Mouse (Mus musculus) embryonic facial prominence, embryonic 14.5 days (tissue): ENCODE data around the gene Snx19. TPM values are rescaled to one million over a fixed set of nuclear protein-coding genes. Genes with fewer than 3 reads are reported as not detected.

Source experiments
- ATAC-seq: fragments of 200-750 bp; cut with Nextera tagmentation; 2 replicates; pipeline ENCODE4 v1.8.0; 2017; ENCODE audit warnings: low read depth, moderate number of reproducible peaks, moderate TSS enrichment
- DNase-seq: peaks from one replicate; pipeline ENCODE4 v3.0.0-alpha.2; 2015; ENCODE audit warnings: low spot score
- H3K27ac ChIP-seq: fragments of 300-500 bp; sonication (generic); replicated peaks from 2 replicates; pipeline ENCODE4 v1.5.1; 2014; ENCODE audit warnings: low read depth, mild to moderate bottlenecking, low read length, moderate library complexity
- H3K27me3 ChIP-seq: fragments of 300-500 bp; sonication (generic); replicated peaks from 2 replicates; pipeline ENCODE4 v1.6.1; 2014; ENCODE audit warnings: low read length; ENCODE audit not compliant: control insufficient read depth, insufficient read depth
- H3K36me3 ChIP-seq: fragments of 300-500 bp; sonication (generic); 2 replicates; pipeline ENCODE4 v1.6.1; 2014; ENCODE audit warnings: low read length, mixed read lengths; ENCODE audit not compliant: control insufficient read depth, insufficient read depth
- H3K4me1 ChIP-seq: fragments of 300-500 bp; sonication (generic); 2 replicates; pipeline ENCODE4 v1.6.1; 2014; ENCODE audit warnings: antibody characterized with exemption, low read length; ENCODE audit not compliant: control insufficient read depth, insufficient read depth
- H3K4me2 ChIP-seq: fragments of 300-500 bp; sonication (generic); 2 replicates; pipeline ENCODE4 v1.6.1; 2014; ENCODE audit warnings: low read depth, mild to moderate bottlenecking, low read length, moderate library complexity, mixed read lengths
- H3K4me3 ChIP-seq: fragments of 300-500 bp; sonication (generic); 2 replicates; pipeline ENCODE4 v1.5.1; 2014; ENCODE audit warnings: low read depth, mild to moderate bottlenecking, low read length
- H3K9ac ChIP-seq: fragments of 300-500 bp; sonication (generic); 2 replicates; pipeline ENCODE4 v1.6.1; 2014; ENCODE audit warnings: low read depth, mild to moderate bottlenecking, low read length, moderate library complexity, mixed read lengths
- H3K9me3 ChIP-seq: fragments of 300-500 bp; sonication (generic); 2 replicates; pipeline ENCODE4 v1.6.1; 2016; ENCODE audit warnings: low read length; ENCODE audit not compliant: control insufficient read depth
- WGBS: fragments of 180-500 bp; shearing (Covaris S2); extraction: QIAGEN DNeasy Blood & Tissue Kit; methylation state at CpG from one replicate; pipeline ENCODE4 v1.1.7; 2014; 5-methylcytosine and 5-hydroxymethylcytosine counted together
- polyA plus RNA-seq: library from polyadenylated mRNA; unstranded; fragments of >200 nt; fragmentation: Nextera tagmentation; extraction: Ambion mirVana; gene quantifications from 2 replicates; pipeline ENCODE4 v1.2.1, GENCODE M21; 2014

The Snx19 gene
- polyA plus RNA-seq, 1 experiment from 2014 or later: 21.0 TPM

DNA sequence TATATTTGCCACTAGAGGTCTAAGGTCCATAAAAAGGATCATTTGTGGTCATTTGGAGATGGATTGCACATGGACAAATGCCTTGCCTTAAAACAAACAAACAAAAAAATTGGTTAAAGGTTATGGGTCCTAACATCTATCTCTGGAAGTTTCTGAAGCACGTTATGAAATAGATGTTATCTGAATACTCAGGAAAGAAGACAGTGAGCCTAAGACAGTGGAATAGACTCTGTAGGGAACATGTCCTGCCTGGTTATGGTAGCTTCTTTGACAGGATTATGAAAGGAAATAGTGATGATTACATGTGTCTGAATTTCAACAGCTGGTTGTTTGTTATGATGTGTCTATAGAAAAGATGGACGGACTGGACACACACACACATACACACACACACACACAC lies 27.6 kb downstream of the Snx19 start:
- H3K27me3 ChIP-seq: no peaks in the 10 kb centered on the region
- H3K4me2 ChIP-seq: no peak overlapping the region
- H3K9me3 ChIP-seq: no peaks in the 10 kb centered on the region
- H3K4me3 ChIP-seq: no peak overlapping the region
- H3K9ac ChIP-seq: no peak overlapping the region
- H3K27ac ChIP-seq: no peak overlapping the region
- peaks cover 45% of the 10 kb centered on the region for H3K36me3 ChIP-seq
- ATAC-seq (no peak), DNase-seq (no peak)
- WGBS: 86% methylated on average over 2 of the region's 2 CpGs
- no peaks in the 10 kb centered on the region for H3K4me1 ChIP-seq

DNA sequence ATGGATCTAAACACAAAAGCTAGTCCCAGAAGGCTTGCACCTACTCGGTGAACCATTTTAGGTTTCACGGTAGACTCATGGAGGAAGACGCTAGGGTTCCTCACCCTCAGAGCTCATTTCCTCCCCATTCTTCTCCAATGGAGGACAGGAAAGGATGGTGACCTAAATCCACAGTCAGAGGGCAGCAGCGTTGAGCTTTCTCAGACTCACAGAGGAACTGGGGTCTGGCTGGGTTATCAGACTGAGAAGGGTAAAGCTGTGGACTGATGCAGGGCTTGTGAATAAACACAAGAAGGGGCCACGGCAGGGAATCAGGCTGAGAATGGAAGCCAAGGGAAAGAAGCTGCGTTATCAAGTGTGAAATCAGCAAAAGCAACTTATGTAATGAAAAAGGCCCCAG lies 29.3 kb downstream of the Snx19 start:
- Histone ChIP-seq H3K27ac (no peak overlapping the region), H3K9ac (no peak overlapping the region), H3K4me3 (no peak overlapping the region), H3K27me3 (no peaks in the 10 kb centered on the region), H3K9me3 (no peaks in the 10 kb centered on the region), H3K4me1 (no peaks in the 10 kb centered on the region), H3K4me2 (no peak overlapping the region), H3K36me3 (peaks cover 42% of the 10 kb centered on the region)
- WGBS: 85% methylated on average over 6 of the region's 6 CpGs
- DNase-seq: no peak
- ATAC-seq: no peak

DNA sequence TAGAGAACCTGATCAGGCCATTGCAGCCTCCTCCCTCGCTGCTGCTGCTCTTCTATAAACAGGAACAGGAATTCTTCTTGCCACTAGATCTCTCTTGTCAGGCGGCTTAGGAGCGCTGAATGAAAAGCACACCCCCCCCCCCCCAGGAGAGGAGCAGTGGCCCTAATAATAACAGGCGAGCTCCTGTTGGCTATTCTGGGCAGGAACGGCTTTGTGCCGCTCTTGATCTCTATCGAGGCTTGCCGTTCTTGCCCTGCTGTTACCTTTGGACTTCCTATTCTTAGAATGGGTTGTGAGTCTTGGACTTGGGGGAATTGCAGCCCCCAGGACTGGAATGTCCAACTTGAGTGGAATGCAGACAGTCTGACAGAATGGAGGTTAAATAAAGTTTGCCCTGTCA lies 33.6 kb downstream of the Snx19 start:
- H3K9me3 ChIP-seq: no peaks in the 10 kb centered on the region
- no peaks in the 10 kb centered on the region for H3K4me1 ChIP-seq
- peaks cover 54% of the 10 kb centered on the region for H3K36me3 ChIP-seq
- H3K27ac ChIP-seq: no peak overlapping the region
- no peak overlapping the region for H3K9ac ChIP-seq
- ATAC-seq (0 out of 2 replicates have a peak, but pooled peaks have one; percentile 41), DNase-seq (no peak)
- no peak overlapping the region for H3K4me2 ChIP-seq
- no peaks in the 10 kb centered on the region for H3K27me3 ChIP-seq
- no peak overlapping the region for H3K4me3 ChIP-seq
- 62% methylated on average over 8 of the region's 8 CpGs for whole genome bisulfite sequencing

DNA sequence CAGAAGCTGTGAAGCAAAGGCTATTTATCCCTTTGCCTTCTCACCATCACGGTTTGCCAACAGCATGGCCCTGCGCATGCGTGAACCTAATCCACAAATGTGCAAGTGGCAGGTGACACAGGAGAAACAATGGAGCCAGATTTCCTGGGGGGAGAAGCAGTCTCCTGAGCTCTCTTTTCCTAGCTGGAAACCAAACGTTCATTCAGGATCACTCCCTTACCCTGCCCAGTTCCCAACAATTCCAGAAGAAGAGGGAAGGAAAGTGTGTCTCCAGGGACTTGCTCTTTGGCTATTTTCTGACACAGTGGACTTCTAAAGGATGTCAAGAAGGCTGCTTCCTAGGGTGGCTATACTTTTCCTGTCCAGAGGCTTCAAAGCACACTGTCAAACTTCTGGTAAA lies 37.8 kb downstream of the Snx19 start:
- H3K27ac ChIP-seq: no peak overlapping the region
- no peak for ATAC-seq
- H3K4me2 ChIP-seq: no peak overlapping the region
- no peak overlapping the region for H3K4me3 ChIP-seq
- no peak for DNase-seq
- no peaks in the 10 kb centered on the region for H3K27me3 ChIP-seq
- 80% methylated on average over 4 of the region's 4 CpGs for WGBS
- H3K36me3 ChIP-seq: peaks cover 47% of the 10 kb centered on the region
- no peak overlapping the region for H3K9ac ChIP-seq
- H3K4me1 ChIP-seq: no peaks in the 10 kb centered on the region
- no peaks in the 10 kb centered on the region for H3K9me3 ChIP-seq

DNA sequence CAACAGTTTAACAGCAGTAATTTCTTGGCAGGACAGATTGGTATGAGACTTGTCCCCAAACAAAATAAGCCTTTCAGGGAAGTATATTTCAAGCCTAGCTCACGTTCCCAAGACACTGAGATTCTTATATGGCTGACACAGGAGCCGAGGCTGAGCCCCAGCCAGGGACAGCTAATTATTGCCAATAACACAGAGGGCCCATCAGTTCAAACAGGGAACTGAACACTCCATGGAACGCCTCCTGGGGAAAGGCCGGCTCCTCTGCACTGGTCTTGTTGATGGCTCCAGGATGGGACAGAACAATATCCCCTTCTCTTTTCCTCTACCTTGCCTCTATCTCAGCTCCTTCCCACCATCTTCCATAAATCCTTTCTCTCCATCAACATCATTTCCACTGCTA lies 53.1 kb downstream of the Snx19 start:
- DNase-seq: no peak
- H3K4me1 ChIP-seq: no peaks in the 10 kb centered on the region
- no peaks in the 10 kb centered on the region for H3K27me3 ChIP-seq
- no peak overlapping the region for H3K4me3 ChIP-seq
- no peak overlapping the region for H3K9ac ChIP-seq
- H3K27ac ChIP-seq: no peak overlapping the region
- ATAC-seq: no peak
- no peaks in the 10 kb centered on the region for H3K36me3 ChIP-seq
- H3K9me3 ChIP-seq: no peaks in the 10 kb centered on the region
- WGBS: 49% methylated on average over 4 of the region's 4 CpGs
- no peak overlapping the region for H3K4me2 ChIP-seq

DNA sequence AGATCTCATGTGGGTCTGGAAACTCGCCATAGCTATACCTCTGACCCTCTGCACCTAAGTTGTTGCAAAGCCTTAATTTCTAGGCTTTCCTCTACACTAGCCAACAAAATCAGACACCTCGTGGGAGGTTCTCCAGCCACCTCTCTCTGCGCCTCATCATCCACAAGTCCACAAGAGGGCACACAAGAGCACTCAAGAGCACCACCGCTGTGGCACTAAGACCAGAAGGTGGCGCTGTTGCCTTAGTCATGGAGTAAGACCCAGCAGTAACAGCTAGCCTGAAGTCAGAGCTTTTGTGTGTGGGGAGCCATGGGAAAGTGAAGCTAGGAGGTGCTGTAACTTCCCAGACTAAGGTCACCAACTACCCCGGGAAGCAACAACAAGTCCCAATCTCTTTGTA lies 53.6 kb downstream of the Snx19 start:
- Histone ChIP-seq H3K27me3 (no peaks in the 10 kb centered on the region), H3K4me3 (no peak overlapping the region), H3K9ac (no peak overlapping the region), H3K36me3 (no peaks in the 10 kb centered on the region), H3K4me1 (no peaks in the 10 kb centered on the region), H3K9me3 (no peaks in the 10 kb centered on the region), H3K4me2 (no peak overlapping the region), H3K27ac (no peak overlapping the region)
- WGBS: 2% methylated on average over 6 of the region's 6 CpGs
- peak; percentile 92 for ATAC-seq
- peak; percentile 98 for DNase-seq

DNA sequence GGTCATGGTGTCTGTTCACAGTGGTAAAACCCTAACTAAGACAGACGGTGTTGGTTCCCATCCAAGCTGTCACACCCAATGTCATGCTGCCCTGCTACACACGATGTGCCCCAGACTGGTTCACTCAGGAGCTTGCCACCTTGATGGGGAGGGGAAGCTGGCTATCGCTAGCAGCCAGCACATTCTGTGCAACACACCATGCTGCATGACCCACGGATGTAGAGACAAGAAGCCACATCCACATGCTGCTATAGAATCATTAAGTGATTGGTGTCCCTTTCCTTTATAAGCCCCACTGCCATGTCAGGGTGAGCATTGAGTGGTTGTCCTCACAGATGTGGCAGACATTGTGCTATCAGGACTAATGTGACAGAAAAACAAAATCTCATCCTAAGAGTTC lies 55.2 kb downstream of the Snx19 start:
- ATAC-seq (no peak), DNase-seq (no peak)
- no peaks in the 10 kb centered on the region for H3K4me1 ChIP-seq
- no peak overlapping the region for H3K4me3 ChIP-seq
- H3K9me3 ChIP-seq: no peaks in the 10 kb centered on the region
- H3K27ac ChIP-seq: no peak overlapping the region
- H3K4me2 ChIP-seq: no peak overlapping the region
- no peaks in the 10 kb centered on the region for H3K36me3 ChIP-seq
- H3K9ac ChIP-seq: no peak overlapping the region
- WGBS: 94% methylated on average over 4 of the region's 4 CpGs
- H3K27me3 ChIP-seq: no peaks in the 10 kb centered on the region

DNA sequence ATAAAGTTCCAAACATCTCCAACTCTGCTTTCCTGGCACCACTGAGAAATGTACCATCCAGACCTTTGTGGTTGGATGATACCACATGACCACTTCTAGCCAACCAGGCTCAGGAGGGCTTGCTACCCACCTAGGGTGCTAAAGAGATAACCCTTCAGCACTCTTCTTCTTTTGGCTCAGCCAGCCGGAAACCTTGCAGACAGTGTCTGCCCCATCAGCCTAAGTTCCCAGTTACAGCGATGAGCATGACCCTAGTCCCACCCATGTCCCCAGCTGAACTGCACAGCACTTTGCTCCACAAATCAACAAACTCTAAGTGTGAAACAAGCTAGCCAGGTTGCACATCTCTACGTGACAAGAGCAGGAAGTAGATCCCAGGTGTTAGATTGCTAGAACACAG lies 57.3 kb downstream of the Snx19 start:
- H3K4me2 ChIP-seq: no peak overlapping the region
- no peaks in the 10 kb centered on the region for H3K4me1 ChIP-seq
- H3K9ac ChIP-seq: no peak overlapping the region
- H3K27ac ChIP-seq: no peak overlapping the region
- ATAC-seq (no peak), DNase-seq (no peak)
- no peaks in the 10 kb centered on the region for H3K36me3 ChIP-seq
- no peak overlapping the region for H3K4me3 ChIP-seq
- H3K27me3 ChIP-seq: no peaks in the 10 kb centered on the region
- H3K9me3 ChIP-seq: no peaks in the 10 kb centered on the region
- WGBS: 97% methylated on average over 3 of the region's 3 CpGs

DNA sequence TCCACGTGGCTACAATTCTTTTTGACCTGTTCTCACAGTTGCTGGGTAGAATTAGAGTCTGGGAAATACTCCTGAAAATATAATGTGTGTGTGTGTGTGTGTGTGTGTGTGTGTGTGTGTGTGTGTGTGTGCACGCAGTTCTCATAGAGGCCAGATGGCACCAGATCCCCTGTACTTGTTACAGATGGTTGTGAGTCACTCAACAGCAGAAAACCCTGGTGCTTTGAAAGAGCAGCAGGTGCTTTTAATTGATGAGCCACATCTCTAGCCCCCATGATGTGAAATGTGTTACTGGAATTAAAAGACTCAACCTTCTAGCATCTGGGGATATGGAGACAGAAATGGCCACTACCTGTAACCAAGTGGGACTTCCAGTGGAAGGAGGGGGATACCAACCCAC lies 58.3 kb downstream of the Snx19 start:
- no peaks in the 10 kb centered on the region for H3K4me1 ChIP-seq
- DNase-seq: no peak
- no peak overlapping the region for H3K9ac ChIP-seq
- no peaks in the 10 kb centered on the region for H3K9me3 ChIP-seq
- H3K27ac ChIP-seq: no peak overlapping the region
- H3K4me3 ChIP-seq: no peak overlapping the region
- H3K36me3 ChIP-seq: no peaks in the 10 kb centered on the region
- ATAC-seq: no peak
- no peaks in the 10 kb centered on the region for H3K27me3 ChIP-seq
- H3K4me2 ChIP-seq: no peak overlapping the region
- WGBS: 92% methylated on average over 2 of the region's 2 CpGs
